Mouse (Mus musculus) left cerebral cortex, adult 8-10 months (tissue): ENCODE results near the gene Bcl3. TPM values are rescaled to one million over a fixed set of nuclear protein-coding genes. Genes with fewer than 3 reads are reported as not detected.
"Not testable (repeated sequence)": the region's sequence is repeated elsewhere in the genome, so short reads cannot be mapped to it uniquely, and the experiment has no call there.

Source experiments
- DNase-seq, 2 experiments: peaks; one replicate each; pipeline ENCODE4 v3.0.0; 2022; ENCODE audit warnings: low spot score in 2 of 2
- total RNA-seq, 4 experiments: library from RNA; stranded (reverse); gene quantifications; 2 replicates each; pipeline ENCODE4 v1.2.4; 2022

The Bcl3 gene
- total RNA-seq, 4 experiments from 2014 or later, result 0.57 to 6.4 (median 2.9) TPM; not detected in 1

DNA sequence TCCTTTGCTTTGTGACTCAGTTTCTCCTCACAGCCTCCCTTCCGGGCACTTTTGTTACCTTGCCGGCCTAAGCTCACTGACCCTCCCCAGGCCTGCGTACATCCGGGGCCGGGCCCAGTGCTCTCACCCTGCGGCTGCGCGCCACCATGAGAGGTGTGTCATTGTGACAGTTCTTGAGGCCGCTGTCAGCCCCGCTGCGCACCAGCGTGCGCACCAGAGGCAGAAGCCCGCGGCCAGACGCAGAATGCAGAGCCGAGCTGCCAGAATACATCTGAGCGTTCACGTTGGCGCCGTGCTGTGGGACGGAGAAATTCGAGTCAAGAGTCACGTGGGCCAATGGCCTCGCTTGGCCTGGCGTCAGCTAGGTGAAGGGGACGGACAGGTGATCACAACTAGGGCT, 13.2 kb downstream of the Bcl3 start:
- peak in 1 of 2 experiments; percentile 22 for DNase-seq

DNA sequence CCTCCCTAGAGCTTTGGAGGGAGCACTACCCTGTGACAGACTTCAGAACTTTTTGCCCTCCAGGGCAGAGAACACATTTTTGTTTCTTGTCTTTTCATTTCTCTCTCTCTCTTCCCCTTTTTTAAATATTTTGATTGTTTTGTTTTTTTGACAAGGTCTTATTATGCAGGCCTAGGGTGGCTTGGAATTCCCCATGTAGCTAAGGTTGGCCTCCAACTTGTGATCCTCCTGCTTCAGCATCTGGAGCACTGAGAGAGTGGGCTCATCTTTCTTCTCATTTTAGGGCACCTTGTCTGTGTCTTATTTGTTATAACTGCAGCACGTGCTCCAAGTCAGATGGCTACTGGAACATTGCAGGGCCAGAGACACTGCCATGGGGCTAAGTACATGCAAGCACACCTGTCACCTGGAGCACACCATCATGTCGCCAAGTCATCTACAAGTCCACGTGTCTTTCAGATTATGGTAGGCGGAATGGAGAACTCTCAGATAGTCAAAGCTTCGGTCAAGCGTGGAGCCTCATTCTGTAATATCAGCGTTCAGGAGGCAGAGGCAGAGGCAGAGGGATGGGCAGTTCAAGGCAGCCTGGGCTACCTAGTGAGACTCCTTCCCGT, 16.1 kb downstream of the Bcl3 start:
- DNase-seq, result no peak

DNA sequence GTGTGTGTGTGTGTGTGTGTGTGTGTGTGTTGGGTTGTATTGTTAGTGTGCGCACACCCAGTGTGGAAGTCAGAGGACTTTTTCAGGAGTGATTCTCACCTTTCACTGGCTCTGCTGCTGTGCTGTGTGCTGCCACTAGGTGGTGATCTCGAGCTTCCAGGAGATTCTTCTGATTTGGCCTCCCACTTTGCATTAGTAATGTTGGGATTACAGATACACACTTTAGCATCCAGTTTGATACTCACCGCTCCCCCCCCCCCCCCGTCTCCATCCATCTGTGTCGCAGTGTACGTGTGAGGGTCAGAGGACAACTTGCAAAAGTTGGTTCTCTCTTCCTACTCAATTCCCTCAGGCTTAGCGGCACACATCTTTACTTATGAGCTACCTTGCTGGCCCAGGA, 19.6 kb downstream of the Bcl3 start:
- DNase-seq, result peak in 1 of 2 experiments; percentile 73

DNA sequence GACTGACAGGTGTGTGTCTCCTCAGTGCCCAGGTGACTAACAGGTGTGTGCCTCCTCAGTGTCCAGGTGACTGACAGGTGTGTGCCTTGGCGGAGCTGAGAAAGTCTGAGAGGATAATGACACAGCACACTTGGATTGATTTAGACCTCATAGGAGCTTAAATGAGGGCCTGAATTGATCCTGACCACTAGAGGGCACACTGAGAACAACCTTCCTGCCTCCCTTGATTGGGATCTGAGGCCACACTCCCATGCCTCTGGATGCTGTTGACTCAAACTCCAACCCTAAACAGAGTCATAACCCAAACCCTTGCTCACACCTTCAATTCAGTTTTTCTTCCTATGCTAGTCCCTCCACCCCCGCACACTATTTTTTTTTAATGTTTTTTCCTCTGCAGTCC, 21.8 kb downstream of the Bcl3 start:
- no peak for DNase-seq

DNA sequence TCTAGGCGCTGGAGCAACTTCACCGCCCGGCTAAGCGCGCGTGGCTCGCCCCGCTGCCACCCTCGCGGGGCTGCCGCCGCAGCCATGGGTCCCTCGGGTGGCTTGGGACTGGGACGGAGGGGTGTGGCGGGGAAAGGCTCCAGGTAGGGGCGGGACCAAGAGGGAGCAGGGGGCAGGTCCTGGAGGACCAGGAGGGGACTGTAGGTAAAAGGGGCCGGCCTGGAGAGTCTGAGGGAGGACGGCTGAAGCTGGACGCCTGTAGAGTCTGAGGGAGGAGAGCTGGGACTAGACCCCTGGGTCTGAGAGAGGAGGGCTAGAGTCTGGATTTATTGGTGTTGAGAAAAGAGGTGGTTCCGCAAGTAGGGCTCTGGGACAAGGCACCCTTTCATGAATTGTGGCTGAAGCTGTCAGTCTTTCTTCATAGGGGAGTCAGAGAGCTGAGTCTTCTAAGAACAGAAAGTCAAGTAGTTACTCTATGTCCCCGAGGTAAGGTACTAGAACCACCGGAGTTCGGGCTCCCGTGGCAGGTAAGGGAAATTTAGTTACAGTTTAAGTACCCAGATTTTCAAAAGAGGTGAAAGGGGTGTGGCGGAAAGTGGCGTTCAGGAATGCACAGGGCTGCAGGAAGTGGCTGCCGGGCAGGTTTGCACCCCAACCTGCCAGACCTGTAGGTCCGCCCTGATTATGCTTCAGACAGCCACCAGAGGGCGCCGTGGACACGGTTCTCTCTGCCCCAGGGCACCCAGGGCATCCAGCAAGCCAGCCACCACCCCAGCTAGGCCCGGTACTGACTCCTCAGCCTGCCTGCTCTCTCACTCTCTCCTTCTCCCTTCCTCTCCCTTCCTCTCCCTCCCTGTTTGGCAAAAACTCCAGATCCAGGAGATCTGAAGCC, 25.6 kb downstream of the Bcl3 start, which contains the start of gene Cblc:
TSS of gene Cblc (minus strand) at position 113 of the 892 bp plus-strand sequence.
- DNase-seq, result no peak

DNA sequence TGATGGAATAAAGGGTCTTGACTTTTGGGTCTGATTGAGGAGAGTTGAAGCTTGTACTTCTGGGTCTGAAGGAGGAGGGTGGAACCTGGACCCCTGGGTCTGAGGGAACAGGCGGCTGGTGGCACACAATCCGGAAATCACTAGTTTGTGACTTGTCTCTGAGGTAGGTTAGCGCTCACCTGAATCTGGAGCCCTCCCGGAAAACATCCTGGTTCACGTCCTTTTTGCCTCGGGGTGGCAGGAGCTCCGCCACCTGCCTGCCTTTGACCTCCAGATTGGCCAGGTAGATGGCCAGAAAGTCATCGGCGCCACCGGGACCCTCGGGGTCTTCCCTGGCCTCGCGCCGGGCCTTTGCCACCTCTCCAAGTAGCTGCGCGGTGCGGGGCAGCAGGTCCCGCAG, 26.3 kb downstream of the Bcl3 start:
- DNase-seq, result no peak

DNA sequence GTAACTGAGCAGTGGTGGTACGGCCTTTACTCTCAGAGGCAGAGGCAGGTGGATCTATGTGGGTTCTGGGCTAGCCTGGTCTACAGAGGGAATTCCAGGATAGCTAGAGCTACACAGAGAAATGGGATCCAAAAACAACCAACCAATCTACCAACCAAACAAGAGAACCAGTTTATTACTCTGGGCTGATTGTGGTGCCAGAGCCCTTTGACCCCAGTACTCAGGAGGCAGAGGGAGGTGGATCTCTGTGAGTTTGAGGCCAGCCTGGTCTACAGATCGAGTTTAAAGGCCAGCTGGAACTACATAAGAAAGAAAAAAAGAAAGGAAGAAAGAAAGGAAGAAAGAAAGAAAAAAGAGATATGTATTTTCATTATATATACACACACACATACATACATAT, 27.3 kb downstream of the Bcl3 start:
- no peak for DNase-seq

DNA sequence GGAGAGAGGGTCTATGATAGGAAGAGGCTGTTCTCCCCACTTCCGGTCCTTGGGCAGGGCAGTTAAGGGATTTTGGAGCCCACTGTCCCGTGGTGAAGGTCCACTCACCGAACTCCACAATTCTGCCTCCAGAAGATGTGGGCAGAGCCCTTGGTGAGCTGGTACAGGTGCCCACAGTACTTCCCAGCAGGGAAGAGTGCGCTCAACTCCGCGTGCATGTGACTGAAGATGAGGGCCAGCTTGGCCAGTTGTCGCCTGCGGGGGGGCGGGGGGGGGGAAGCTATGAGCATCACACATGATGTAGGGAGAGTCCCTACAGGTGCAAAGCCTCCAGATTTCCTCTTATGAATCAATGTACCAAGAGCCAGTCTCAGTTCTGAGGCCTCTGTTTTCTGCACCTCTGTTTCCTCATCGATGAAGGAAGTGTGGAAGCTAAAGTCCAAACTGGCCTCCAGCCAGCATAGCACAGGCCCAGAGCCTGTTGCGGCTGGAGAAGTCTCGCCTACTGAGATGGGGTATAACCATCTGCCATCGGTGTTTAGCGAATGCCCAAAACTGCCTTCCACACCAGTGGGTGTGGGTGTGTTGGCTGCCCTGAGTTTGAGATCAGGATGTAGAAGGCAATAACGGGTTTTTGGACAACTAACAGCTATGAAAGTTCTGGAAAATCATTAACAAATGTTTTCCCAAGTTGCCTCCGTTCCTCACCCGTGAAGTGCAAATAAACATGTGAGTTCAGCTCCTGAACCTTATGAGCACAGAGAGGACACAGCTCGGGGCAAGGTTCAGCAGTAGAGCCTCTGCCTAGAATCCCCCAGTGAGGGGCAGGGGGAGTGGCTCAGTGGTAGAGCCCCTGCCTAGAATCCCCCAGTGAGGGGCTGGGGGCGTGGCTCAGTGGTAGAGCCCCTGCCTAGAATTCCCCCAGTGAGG, 29.6 kb downstream of the Bcl3 start:
- DNase-seq, result no peak

DNA sequence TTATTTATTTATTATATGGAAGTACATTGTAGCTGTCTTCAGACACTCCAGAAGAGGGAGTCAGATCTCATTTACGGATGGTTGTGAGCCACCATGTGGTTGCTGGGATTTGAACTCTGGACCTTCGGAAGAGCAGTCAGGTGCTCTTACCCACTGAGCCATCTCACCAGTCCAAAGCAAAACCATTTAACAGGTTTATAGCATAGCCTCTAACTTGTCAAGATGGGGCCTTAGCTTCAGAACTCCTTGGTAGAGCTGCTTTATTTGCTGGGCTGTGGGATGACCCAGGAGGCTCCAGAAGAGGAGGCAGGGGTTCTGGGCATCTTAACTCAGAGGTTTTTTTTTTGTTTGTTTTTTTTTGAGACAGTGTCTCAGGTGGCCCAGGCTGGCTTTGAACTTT, 31.1 kb downstream of the Bcl3 start:
- DNase-seq, result not testable (repeated sequence)

DNA sequence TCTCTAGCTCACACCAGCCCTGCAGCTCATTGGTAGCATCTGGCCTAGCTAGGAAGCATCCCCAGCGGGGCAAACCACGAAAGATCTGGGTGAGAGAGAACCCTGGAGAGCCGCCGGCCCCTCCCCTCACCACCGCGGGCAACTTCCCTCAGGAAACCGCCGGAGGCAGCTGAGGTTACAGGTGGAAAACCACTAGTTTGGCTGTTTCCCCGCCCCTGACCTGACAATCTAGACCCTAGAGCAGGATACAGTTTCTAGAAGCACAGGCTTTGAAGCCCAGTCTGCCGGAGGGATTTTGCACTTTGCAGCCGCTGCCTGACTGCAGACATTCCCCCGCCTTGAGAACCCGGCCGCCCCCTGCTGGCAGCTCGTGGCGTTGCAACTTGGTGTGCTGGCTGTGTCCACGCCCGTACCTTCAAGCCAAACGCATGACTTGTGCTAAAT, 32.6 kb downstream of the Bcl3 start:
- DNase-seq, result peak; percentile 41 to 92

DNA sequence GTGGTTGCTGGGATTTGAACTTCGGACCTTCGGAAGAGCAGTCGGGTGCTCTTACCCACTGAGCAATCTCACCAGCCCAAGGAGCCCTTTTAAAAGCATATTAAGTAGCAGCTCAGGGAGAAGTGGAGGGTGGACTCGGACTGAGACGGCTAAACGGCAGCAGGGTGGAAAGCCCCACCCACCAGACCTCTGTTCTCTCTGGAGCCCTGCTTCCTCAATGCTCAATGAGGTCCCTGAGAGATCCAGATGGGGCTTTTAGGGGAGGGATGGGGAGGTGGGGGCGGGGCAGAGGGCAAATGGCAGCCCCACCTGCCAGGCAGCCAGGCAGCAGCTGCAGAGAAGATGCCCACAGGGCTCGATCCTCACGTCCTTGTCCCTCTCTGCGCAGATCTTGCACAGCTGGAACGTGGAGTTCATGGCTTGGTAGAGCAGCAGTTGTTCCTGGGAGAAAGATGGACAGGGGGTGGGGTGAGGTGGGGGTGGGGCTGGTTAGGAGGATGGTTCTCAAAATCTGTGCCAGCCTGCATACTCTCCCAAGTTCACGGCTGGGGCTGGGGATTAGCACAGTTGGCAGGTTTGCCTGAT, 36.6 kb downstream of the Bcl3 start:
- DNase-seq, result no peak

DNA sequence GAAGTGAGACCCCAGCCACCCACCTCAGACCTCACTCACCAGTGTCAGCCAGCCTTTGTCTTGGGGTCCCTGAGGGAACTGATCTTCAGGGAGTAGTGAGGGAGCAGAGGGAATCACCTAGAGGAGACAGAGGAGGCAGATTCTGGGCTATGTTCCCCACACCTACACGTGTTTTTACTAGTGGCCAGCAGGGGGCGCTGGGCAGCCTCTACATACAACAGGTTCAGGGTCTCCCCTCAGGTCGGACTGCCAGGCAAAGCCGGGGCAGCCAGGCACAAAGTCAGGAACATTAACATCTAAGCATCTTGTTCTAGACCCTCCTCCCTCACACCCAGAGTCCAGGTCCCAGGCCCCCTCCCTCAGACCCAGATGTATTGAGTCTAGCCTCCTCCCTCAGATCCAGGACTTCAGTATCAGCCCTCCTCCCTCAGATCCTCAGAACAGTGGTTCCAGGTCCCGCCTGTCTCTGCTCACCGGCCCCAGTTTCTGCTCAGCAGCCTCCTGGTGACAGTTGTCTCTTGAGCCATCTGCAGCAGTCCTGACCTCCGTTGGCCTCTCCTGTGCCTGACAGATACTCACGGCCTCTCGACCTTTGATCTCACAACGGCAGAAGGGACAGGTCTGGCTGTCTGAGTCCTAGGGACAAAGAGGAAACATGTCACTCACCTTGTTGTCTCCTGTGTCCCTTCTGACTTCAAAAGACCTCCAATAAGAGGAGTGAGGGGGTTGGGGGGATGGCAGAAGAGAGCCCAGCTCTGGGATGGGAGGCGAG, 37.6 kb downstream of the Bcl3 start:
- no peak for DNase-seq

DNA sequence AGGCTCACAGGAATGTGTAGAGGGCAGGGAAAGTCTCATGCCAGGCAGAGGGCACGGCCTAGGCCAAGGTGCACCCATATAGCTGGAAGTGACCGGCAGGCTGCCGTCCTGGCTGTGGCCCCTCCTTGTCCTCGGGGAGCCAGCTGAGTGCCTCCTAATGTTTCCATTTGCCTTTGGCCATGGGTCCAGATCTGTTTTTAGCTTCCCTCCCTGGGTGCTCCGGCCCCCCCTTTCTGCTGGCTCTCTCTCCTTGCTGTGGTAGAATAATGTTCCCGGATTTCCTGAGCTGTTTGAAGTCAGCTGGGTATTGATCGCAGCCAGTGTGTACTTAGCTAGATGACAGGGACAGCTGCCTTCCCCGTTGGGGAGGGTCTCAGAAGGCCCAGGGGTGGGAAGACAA, 38.9 kb downstream of the Bcl3 start:
- no peak for DNase-seq

DNA sequence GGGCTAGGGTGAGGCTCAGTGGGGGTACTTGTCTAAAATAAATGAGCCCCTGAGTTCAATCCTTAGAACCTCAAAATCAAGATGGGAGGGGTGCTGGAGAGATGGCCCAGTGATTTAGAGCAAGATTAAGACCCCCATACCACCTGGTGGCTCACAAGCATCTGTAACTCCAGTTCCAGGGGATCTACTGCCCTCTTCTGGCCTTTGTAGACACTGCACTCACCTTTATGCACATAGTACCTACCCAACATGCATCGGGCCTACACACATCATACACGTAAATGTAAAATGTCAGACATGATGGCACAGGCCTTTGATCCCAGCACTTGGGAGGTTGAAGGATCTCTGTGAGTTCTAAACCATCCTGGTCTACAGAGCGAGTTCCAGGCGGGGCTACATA, 39.9 kb downstream of the Bcl3 start:
- no peak for DNase-seq

DNA sequence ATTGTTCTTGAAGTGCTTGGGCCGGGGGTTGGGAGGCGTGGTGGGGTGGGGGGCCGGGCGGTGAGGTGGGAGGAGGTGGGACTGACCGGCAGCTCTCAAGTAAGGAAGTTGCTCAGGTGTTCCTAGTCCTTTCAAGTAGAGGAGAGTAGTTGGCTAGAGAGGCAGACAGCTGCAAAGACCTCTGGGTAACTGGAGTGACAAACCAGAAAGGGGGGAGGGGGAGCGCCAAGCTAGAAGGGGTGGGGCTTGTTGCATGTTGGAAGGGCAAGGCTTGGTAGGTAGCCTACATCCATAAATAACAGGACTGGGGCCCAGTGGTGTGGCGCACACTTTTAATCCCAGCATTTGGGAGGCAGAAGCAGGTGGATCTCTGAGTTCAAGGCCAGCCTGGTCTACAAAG, 40.8 kb downstream of the Bcl3 start:
- no peak for DNase-seq

DNA sequence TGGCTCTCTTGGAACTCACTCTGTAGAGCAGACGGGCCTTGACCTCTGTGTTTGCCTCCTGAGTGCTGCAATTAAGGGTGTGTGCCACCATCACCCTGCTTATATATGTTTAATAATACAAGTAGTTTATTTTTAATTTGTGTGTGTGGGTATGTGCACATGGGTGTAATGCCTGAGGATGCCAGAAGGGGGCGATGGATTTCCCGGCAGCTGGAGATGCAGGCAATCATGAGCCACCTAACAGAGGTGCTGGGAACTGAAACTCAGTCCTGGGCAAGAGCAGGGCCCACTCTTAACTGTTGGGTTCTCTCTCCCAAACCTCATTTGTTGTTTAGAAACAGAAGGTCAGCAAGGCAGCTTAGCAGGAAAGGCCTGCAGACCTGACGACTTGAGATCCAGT, 42.7 kb downstream of the Bcl3 start:
- DNase-seq, result no peak

DNA sequence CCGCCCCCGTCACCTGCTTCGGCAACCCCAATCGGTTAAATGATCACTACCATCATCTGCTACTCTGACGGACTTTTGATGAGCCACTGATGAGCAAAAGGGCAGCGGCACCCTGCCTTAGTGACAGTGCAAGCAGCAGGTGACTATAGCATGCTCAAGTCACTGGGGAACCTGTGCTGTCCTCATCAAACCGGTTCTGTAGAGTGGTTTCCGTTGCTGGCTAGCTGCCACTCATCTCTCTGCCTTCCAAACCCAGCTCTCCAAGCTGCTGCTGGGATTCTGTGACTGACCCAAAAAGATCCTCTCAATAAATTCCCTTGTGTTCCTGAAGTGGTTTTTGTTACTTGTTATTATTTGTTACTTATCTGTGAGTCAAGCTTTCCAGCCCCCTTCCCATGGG, 43.9 kb downstream of the Bcl3 start:
- no peak for DNase-seq

DNA sequence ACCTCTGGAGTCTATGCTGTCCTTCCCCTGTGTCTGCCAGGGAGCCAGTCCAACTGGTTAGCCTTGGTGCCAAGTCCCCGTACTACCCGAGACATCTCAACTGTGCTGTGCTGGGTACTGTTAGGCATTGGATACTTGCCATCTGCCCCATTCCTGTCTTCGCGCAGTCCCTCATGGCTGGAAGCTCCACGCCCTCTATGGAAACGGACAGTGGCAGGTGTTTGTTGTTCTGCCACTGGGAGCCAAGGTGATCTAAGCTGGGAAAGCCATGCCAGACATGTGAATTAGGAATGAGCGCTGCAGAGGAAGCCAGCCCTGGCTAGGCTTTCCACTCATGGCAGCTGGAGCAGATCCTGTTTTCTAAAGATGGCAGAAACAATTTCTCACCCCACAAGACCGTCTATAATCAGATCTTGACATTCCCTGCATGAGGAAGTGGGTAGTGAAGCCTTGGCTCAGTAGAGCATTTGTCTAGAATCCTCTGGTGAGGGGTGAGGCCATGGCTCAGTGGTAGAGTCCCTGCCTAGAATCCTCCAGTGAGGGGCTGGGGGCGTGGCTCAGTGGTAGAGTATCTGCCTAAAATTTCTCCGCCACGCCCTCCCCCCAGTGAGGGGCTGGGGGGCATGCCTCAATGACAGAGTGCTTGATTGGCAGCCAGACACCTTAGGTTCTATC, 45.4 kb downstream of the Bcl3 start:
- no peak for DNase-seq

DNA sequence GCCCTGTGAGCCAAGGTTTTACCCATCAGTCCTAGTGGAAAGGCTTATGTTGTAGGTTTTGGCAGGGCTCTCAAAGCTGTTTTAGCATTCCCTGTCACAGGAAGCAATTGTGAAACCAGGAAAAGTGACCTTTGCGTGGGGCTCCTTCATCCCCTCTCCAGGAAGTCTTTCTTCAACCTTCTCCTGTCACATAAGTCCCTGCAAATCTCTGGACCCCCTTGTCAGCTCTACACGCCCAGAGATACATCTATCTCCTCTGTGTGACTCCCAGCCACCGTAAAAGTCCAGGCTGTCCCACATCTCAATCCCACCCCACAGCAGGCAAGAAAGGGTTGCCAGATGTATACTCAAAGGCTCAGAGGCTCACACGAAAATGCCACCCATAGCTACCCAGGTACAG, 50.9 kb downstream of the Bcl3 start:
- DNase-seq, result no peak

DNA sequence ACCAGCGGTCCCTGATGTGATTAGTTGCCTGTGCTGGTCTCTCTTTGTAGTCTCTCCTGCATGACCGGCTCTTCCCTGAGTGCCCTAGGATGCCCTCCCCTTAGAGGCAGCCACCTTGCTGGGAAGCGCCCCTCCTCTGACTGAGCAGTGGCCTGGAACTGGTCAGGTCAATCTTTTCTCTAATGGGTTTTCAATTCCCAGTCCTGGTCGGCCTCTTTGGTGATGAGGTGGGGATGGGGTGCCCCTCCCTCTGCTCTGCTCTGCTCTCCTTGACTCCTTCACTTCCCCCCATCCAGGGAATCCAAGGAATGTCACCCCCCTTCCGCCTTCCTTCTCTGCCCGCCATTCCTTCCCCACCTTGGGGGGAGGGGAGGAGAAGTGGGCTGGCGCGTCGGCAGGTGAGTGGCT, 51.6 kb downstream of the Bcl3 start, which contains the start of gene Bcam:
TSS of gene Bcam (minus strand) at position 33 of the 408 bp plus-strand sequence.
- DNase-seq, result no peak
